Mouse (Mus musculus) liver, embryonic 16.5 days (tissue): Measurements from ENCODE around the gene Ankrd36. TPM values are rescaled to one million over a fixed set of nuclear protein-coding genes. Genes with fewer than 3 reads are reported as not detected.
A peak's percentile ranks its signal among the peaks of the same experiment; 100 is the strongest.

ENCODE experiments used
- ATAC-seq: fragments of 200-750 bp; cut with Nextera tagmentation; 2 replicates; pipeline ENCODE4 v1.8.0; 2017; ENCODE audit warnings: low read depth, mild to moderate bottlenecking, moderate number of reproducible peaks, moderate library complexity
- H3K27ac ChIP-seq: fragments of 300-500 bp; sonication (generic); 2 replicates; pipeline ENCODE4 v1.5.1; 2014; ENCODE audit warnings: mild to moderate bottlenecking, low read length
- H3K27me3 ChIP-seq: fragments of 300-500 bp; sonication (generic); 2 replicates; pipeline ENCODE4 v1.6.1; 2014; ENCODE audit warnings: low read depth, low read length, mixed read lengths; ENCODE audit not compliant: control insufficient read depth, insufficient read depth
- H3K36me3 ChIP-seq: fragments of 300-500 bp; sonication (generic); 2 replicates; pipeline ENCODE4 v1.6.1; 2014; ENCODE audit warnings: mild to moderate bottlenecking; ENCODE audit not compliant: control insufficient read depth, insufficient read depth
- H3K4me1 ChIP-seq: fragments of 300-500 bp; sonication (generic); 2 replicates; pipeline ENCODE4 v1.6.1; 2014; ENCODE audit warnings: low read depth, low read length, mixed read lengths; ENCODE audit not compliant: control insufficient read depth
- H3K4me2 ChIP-seq: fragments of 300-500 bp; sonication (generic); 2 replicates; pipeline ENCODE4 v1.6.1; 2014; ENCODE audit warnings: low read depth, low read length, mixed read lengths
- H3K4me3 ChIP-seq: fragments of 300-500 bp; sonication (generic); 2 replicates; pipeline ENCODE4 v1.5.1; 2014; ENCODE audit warnings: low read depth, mild to moderate bottlenecking, low read length
- H3K9ac ChIP-seq: fragments of 300-500 bp; sonication (generic); 2 replicates; pipeline ENCODE4 v1.6.1; 2014; ENCODE audit warnings: low read depth, low read length
- H3K9me3 ChIP-seq: fragments of 300-500 bp; sonication (generic); replicated peaks from 2 replicates; pipeline ENCODE4 v1.6.1; 2016; ENCODE audit warnings: low read length; ENCODE audit not compliant: control insufficient read depth
- WGBS: fragments of 180-500 bp; shearing (Covaris S2); extraction: QIAGEN DNeasy Blood & Tissue Kit; methylation state at CpG from one replicate; pipeline ENCODE4 v1.1.7; 2014; ENCODE audit not compliant: insufficient replicate concordance; 5-methylcytosine and 5-hydroxymethylcytosine counted together
- polyA plus RNA-seq: library from polyadenylated mRNA; unstranded; fragments of >200 nt; fragmentation: Nextera tagmentation; extraction: Ambion mirVana; gene quantifications from 2 replicates; pipeline ENCODE4 v1.2.1, GENCODE M21; 2015

Gene Ankrd36
- polyA plus RNA-seq, 1 experiment from 2014 or later, result 2.5 TPM

GRCm38 (mm10) chr11:5563898-5564297, 5.6 kb upstream of the Ankrd36 start:
- Histone ChIP-seq H3K9me3 (no peaks in the 10 kb centered on the region), H3K9ac (no peak overlapping the region), H3K4me2 (no peak overlapping the region), H3K36me3 (no peaks in the 10 kb centered on the region), H3K4me1 (peaks cover 4% of the 10 kb centered on the region), H3K4me3 (no peak overlapping the region), H3K27me3 (no peaks in the 10 kb centered on the region), H3K27ac (no peak overlapping the region)
- WGBS, result 65% methylated on average over 6 of the region's 6 CpGs
- no peak for ATAC-seq

- H3K27ac ChIP-seq, result no peak overlapping the region
- H3K4me2 ChIP-seq, result no peak overlapping the region
- no peaks in the 10 kb centered on the region for H3K9me3 ChIP-seq
- H3K4me1 ChIP-seq, result peaks cover 4% of the 10 kb centered on the region
- H3K27me3 ChIP-seq, result no peaks in the 10 kb centered on the region
- no peak for ATAC-seq
- no peak overlapping the region for H3K4me3 ChIP-seq
- no peak overlapping the region for H3K9ac ChIP-seq
- WGBS, result 70% methylated on average over 3 of the region's 3 CpGs
- H3K36me3 ChIP-seq, result no peaks in the 10 kb centered on the region
Measured at GRCm38 (mm10) chr11:5565596-5565995, 3.9 kb upstream of the Ankrd36 start.

- Histone ChIP-seq H3K36me3 (no peaks in the 10 kb centered on the region), H3K4me2 (no peak overlapping the region), H3K9ac (no peak overlapping the region), H3K9me3 (no peaks in the 10 kb centered on the region), H3K4me3 (no peak overlapping the region), H3K27ac (no peak overlapping the region), H3K4me1 (peaks cover 4% of the 10 kb centered on the region), H3K27me3 (no peaks in the 10 kb centered on the region)
- no peak for ATAC-seq
- 10% methylated on average over 2 of the region's 2 CpGs for WGBS
Measured at GRCm38 (mm10) chr11:5566506-5566905, 3.0 kb upstream of the Ankrd36 start.

GRCm38 (mm10) chr11:5567654-5568053, 1.8 kb upstream of the Ankrd36 start:
- no peak for ATAC-seq
- H3K36me3 ChIP-seq, result no peaks in the 10 kb centered on the region
- H3K4me1 ChIP-seq, result peaks cover 13% of the 10 kb centered on the region
- no peaks in the 10 kb centered on the region for H3K9me3 ChIP-seq
- H3K4me2 ChIP-seq, result no peak overlapping the region
- H3K27ac ChIP-seq, result no peak overlapping the region
- no peak overlapping the region for H3K9ac ChIP-seq
- H3K4me3 ChIP-seq, result no peak overlapping the region
- H3K27me3 ChIP-seq, result no peaks in the 10 kb centered on the region
- 91% methylated on average over 6 of the region's 6 CpGs for WGBS

GRCm38 (mm10) chr11:5568082-5568481, 1.4 kb upstream of the Ankrd36 start:
- H3K27me3 ChIP-seq, result no peaks in the 10 kb centered on the region
- H3K4me3 ChIP-seq, result no peak overlapping the region
- H3K9me3 ChIP-seq, result no peaks in the 10 kb centered on the region
- no peaks in the 10 kb centered on the region for H3K36me3 ChIP-seq
- no peak overlapping the region for H3K9ac ChIP-seq
- no peak overlapping the region for H3K4me2 ChIP-seq
- peaks cover 12% of the 10 kb centered on the region for H3K4me1 ChIP-seq
- 31% methylated on average over 5 of the region's 5 CpGs for WGBS
- no peak for ATAC-seq
- H3K27ac ChIP-seq, result no peak overlapping the region

- no peak overlapping the region for H3K9ac ChIP-seq
- H3K4me1 ChIP-seq, result peaks cover 31% of the 10 kb centered on the region
- peak overlapping the region; percentile 68 for H3K27ac ChIP-seq
- H3K36me3 ChIP-seq, result no peaks in the 10 kb centered on the region
- WGBS, result 37% methylated on average over 4 of the region's 4 CpGs
- no peaks in the 10 kb centered on the region for H3K27me3 ChIP-seq
- ATAC-seq, result no peak
- H3K4me2 ChIP-seq, result no peak overlapping the region
- no peak overlapping the region for H3K4me3 ChIP-seq
- no peaks in the 10 kb centered on the region for H3K9me3 ChIP-seq
Measured at GRCm38 (mm10) chr11:5571856-5572255, 2.4 kb downstream of the Ankrd36 start.

- Histone ChIP-seq H3K4me3 (peak overlapping the region; percentile 30; the same call in 1 of the 2 replicates), H3K4me2 (peak overlapping the region; percentile 51), H3K27ac (peak overlapping the region; percentile 93), H3K9ac (no peak overlapping the region), H3K4me1 (peaks cover 31% of the 10 kb centered on the region), H3K9me3 (no peaks in the 10 kb centered on the region), H3K36me3 (no peaks in the 10 kb centered on the region), H3K27me3 (no peaks in the 10 kb centered on the region)
- 19% methylated on average over 2 of the region's 2 CpGs for WGBS
- ATAC-seq, result peak; percentile 94
Measured at GRCm38 (mm10) chr11:5573821-5574220, 4.3 kb downstream of the Ankrd36 start.

GRCm38 (mm10) chr11:5575046-5575445, 5.6 kb downstream of the Ankrd36 start:
- H3K27me3 ChIP-seq, result no peaks in the 10 kb centered on the region
- WGBS, result 37% methylated on average over 6 of the region's 6 CpGs
- H3K36me3 ChIP-seq, result no peaks in the 10 kb centered on the region
- H3K9ac ChIP-seq, result no peak overlapping the region
- H3K4me2 ChIP-seq, result peak overlapping the region; percentile 37
- H3K27ac ChIP-seq, result peak overlapping the region; percentile 59
- ATAC-seq, result peak; percentile 76
- peaks cover 31% of the 10 kb centered on the region for H3K4me1 ChIP-seq
- H3K4me3 ChIP-seq, result no peak overlapping the region
- no peaks in the 10 kb centered on the region for H3K9me3 ChIP-seq

- Histone ChIP-seq H3K9me3 (no peaks in the 10 kb centered on the region), H3K4me1 (peaks cover 15% of the 10 kb centered on the region), H3K27me3 (no peaks in the 10 kb centered on the region), H3K4me2 (no peak overlapping the region), H3K9ac (no peak overlapping the region), H3K27ac (no peak overlapping the region), H3K4me3 (no peak overlapping the region), H3K36me3 (no peaks in the 10 kb centered on the region)
- WGBS, result 54% methylated on average over 6 of the region's 6 CpGs
- no peak for ATAC-seq
Measured at GRCm38 (mm10) chr11:5592336-5592735, 22.9 kb downstream of the Ankrd36 start.
